Mouse (Mus musculus) fat pad, adult 2 months (tissue): ENCODE measurements at regions not wholly inside any gene's neighbourhood (a gene's known extent, or its start where the extent isn't known, plus 50 kb on each side); places are given as distances from the start of the nearest gene placed in this dataset.

Experiments
- DNase-seq: peaks from one replicate; pipeline ENCODE4 v3.0.0-alpha.2; 2011; ENCODE audit warnings: low read depth, low spot score; ENCODE audit errors: extremely low read depth

DNA sequence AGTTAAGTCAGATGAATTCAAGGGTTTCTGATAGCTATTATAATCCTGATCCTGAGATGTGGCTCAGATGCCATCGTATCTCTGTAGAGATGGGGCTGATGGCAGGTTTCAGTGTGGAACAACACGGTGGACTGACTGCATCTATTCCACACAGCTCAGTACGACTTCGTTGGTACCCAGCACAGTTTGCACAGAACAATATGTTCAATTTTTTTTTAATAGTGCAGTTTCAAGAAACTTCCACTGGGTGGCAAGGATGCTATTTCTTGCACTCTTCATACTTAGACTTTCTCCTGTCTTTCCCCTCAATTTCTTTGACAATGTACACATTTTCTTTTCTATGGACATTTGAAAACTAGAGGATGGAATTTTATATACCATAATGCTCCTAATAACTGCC lies 278.6 kb upstream of the Btbd3 start:
- no peak for DNase-seq

- DNase-seq, result no peak
Measured at GRCm38 (mm10) chr2:137974651-137975050, 281.7 kb upstream of the Btbd3 start.

DNA sequence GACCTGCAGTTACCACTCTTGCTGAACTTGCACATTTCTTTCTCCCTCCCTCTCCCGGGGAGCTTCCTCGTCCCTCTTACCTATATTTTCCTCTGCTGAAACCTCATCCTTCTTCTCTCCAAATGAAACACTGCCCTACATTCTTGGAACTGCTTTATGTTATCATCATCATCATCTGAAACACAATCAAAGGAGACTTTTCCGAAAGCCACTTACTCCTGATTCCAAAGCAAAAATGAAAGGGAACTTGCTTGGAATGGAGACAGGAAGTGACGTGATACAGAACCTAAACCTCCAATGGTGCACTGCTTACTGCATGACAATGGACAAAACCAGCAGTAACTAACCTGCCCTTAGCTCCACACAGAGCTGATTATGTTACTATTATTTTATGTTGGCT lies 287.2 kb upstream of the Btbd3 start:
- DNase-seq, result no peak

GRCm38 (mm10) chr2:137966460-137967076 lies 289.8 kb upstream of the Btbd3 start:
- DNase-seq, result no peak

- no peak for DNase-seq
Measured at GRCm38 (mm10) chr2:137954830-137955229, 301.5 kb upstream of the Btbd3 start.

DNA sequence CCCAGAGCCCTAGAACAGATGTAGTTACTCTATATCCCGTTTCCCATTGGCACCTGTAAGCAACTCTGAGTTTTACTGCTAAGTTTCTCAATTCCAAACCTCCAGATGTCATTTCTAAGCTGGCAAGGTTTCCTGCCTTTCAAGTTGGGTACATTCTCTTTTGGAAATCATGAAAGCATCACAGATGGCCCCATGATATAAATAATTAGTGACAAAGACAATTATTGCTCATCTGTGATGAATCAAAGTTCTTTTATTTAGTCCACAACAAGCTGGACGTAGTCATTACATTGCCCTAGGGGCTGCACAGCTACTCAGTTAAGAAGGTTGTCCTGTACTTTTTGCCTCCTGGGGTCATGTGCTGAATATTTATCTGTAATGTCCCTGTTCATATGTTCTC lies 303.2 kb upstream of the Btbd3 start:
- no peak for DNase-seq

GRCm38 (mm10) chr2:137951942-137952341 lies 304.4 kb upstream of the Btbd3 start:
- DNase-seq, result no peak

DNA sequence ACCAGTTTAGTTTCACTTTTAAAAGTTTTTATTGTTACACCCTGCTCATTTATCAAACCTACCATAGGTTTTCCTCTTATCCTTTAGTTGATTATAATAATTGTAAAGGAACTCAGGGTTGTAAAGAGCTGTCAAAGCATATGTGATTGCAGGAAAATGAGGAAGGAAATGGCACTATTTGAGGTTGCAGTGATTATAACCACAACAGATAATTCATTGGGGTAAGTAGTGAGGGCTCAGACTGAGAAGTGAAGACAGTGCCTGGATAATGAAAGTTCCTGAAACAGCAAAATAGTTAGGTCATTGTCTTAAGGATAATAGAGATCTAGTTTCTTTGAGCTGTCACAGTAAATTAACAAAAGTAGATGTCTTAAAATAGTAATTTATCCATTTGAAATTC lies 305.4 kb upstream of the Btbd3 start:
- DNase-seq, result no peak

DNA sequence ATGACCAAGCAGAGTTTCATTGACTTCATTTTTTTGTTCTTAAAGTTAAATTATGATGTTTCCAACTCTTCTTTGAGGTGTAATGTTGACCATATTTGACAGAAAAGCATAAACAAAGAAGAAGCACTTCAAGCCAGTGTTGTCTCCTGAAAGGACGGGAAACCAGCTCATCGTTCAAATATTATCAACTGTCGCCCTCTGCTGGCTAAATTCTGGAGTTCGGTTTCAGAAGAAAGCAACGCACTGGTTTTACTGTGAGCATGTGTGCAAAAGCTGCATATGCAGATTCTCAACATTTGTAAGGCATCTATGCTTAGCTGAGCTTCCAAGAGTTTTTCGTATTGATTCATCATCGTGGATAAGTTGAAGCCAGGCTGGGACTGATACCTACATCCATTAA lies 313.6 kb upstream of the Btbd3 start:
- no peak for DNase-seq

DNA sequence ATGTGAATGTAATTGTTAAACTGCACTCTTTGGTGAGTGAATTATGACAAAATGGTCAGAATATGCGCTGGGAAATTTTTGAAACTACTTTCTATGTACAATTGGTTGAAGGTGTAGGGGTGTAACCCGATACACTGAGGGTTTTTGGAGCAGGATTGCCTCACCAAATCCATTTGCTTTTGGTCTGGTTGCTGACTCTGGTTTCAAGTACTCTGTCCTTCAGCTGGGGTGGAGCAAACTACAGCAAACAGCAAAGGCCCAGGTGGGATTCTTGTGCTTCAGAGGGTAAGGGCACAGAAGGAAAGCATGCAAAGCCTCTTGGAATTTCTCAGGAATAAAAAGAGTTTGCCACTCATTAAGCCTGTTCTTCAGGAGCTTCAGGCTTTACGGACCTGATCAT lies 316.8 kb upstream of the Btbd3 start:
- no peak for DNase-seq

- no peak for DNase-seq
Measured at GRCm38 (mm10) chr2:137938831-137939480, 317.4 kb upstream of the Btbd3 start.

DNA sequence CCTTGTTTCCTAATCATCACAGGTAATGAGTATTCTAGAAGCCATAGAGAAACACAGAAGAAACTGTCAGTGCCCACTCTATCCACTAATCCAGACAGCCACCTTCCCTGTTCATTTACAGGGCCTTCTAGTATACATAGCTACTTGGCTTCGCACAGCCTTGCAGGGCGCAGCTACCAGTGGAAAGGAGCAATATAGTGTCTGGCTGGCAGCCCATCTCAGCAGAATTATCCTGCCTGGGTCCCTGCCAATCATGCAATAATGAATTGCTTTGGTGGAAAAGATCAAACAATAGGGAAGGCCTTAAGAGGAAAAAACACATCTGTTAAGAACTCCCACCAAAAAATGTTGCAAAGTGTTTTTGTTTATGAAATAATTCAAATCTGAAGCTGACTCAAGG lies 319.8 kb upstream of the Btbd3 start:
- peak; percentile 16 for DNase-seq

DNA sequence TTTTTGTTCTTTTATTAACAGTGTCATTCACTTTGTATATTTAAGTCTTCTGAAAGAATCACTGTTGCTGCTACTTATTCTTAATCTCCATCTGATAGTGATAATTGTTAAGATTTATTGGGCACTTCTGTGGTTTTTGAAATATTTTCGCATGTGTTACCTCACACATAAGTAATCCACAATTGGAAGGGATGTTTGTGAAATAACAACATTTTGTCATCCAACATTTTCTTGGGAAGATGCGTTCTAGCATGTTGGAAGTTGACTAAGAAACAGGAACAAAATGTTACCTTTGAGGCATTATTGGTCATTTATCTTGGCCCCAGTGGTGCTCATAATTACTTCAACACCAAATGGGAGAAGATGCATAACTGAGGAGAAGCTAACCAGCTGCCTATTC lies 323.4 kb upstream of the Btbd3 start:
- peak; percentile 61 for DNase-seq

DNA sequence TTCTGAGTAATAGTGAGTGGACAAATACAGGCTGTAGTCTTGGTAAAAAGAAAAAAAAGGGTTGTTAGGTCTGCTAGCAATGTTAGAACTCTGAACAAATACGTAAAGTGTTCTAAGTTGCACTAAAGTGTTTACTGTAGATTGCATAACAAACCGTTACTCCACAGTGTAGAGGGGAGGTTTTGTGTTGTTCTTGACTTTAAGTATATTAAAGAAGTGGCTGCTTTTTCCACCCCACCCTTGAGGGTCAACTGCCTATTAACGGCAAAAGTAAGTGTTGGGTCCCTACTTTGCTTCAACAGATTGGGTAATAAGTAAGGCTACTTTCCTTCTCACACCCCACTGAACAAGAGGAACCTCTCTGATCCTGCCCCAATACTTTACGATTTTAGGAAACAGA lies 323.9 kb upstream of the Btbd3 start:
- DNase-seq, result no peak

DNA sequence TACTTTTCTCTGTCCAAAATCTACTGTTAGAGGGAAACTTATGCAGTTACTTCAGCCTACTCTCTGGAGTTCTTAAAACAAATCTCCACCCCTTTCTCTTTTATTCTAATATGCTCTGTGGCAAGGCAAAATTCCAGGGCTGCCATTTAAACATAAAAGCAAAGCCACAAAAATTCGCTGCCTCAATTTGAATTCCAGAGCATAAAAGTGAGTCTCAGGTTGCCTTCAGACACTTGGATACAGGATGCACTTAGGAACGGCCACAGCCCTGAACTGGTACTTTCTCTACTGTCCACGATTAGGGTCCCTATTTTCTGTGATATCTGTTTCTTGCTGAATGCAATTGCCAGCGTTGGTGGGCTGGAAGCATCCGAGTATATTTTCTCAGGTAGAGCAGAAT lies 330.9 kb upstream of the Btbd3 start:
- DNase-seq, result no peak

GRCm38 (mm10) chr2:137924576-137924975 lies 331.8 kb upstream of the Btbd3 start:
- DNase-seq, result no peak

GRCm38 (mm10) chr2:137898425-137898824 lies 357.9 kb upstream of the Btbd3 start:
- DNase-seq, result no peak

DNA sequence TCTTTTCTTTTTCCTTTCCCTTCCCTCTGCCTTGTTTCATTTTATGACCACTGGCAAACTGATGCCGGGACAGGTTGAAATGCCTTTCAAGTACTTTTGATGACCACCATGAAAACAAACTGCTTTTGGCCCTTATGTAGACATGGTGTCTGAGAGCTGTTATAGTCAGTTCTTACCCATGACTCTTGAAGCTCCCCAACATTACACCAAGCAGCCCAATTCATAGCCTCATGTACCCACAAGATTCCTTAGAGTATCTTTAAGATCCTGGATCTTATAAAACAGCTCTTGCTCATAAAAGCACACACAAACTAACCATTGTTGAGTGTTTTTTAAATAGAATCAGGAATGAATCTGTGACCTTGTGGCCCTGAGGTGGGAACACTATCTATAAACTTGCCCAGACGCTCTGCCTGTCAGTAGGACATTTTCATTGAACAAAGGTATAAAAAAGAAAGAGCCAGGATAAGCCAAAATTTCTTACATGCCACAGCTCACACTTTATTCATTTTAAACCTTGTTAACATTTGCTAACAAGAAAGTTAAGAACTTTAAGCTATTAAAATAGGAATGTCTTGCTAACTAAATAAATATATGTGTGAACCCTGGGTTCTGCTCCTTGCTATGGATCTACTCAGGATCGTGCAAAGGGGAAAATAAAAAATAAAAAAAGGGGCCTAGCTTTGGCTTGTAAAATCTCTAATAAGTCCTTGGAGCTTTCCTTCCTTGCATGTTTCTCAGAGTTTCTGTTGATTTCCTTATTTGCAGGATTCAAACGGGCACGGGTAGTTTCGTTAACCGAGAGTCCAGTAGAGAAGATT lies 375.9 kb upstream of the Btbd3 start:
- no peak for DNase-seq

- DNase-seq, result no peak
Measured at GRCm38 (mm10) chr2:137869676-137870075, 386.7 kb upstream of the Btbd3 start.

DNA sequence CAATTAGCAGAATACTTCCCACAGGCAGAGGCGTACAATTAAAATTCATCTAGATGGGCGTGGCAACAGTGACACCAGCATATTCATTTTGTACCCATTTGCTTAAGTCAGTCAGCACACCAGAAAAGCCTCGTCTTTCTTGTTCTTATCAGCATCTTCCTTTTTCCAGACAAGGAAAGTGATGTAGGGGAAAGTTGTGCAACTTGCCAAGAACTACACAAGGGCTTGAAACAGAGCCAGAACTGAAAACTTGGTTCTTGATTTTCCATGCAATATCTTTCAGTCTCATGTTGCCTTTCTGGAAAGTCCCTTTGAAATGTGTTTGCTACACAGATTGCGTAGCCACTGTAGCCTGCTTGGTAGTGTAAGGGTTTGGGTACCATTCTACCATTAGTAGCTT lies 401.9 kb upstream of the Btbd3 start:
- DNase-seq, result no peak

- no peak for DNase-seq
Measured at GRCm38 (mm10) chr2:137853399-137854259, 402.7 kb upstream of the Btbd3 start.
